Mouse (Mus musculus) CH12.LX (cell line): Measurements from ENCODE around the gene Nefh.

Source experiments
- CHD2 ChIP-seq: IDR thresholded peaks from 2 replicates; pipeline ENCODE4 v1.6.1; 2011; ENCODE audit warnings: low read length, improper control_type of control experiment
- CTCF ChIP-seq, 2 experiments: IDR thresholded peaks in 1 of 2; conservative IDR thresholded peaks in 1 of 2; 2 replicates each; pipeline ENCODE4 v1.5.1; 2011 to 2012; ENCODE audit warnings: low read depth in 2 of 2, low read length in 2 of 2, improper control_type of control experiment in 1 of 2, inconsistent platforms in 1 of 2, mild to moderate bottlenecking in 1 of 2, moderate library complexity in 1 of 2
- E2F4 ChIP-seq: IDR thresholded peaks from 2 replicates; pipeline ENCODE4 v1.6.1; 2011; ENCODE audit warnings: low read depth, low read length, improper control_type of control experiment; ENCODE audit not compliant: insufficient replicate concordance
- ELF1 ChIP-seq: IDR thresholded peaks from 2 replicates; pipeline ENCODE4 v1.6.1; 2014; ENCODE audit warnings: low read depth, mild to moderate bottlenecking, inconsistent platforms, low read length, improper control_type of control experiment
- EP300 ChIP-seq: IDR thresholded peaks from 2 replicates; pipeline ENCODE4 v1.6.1; 2011; ENCODE audit warnings: low read length, improper control_type of control experiment
- ETS1 ChIP-seq: conservative IDR thresholded peaks from 2 replicates; pipeline ENCODE4 v1.6.1; 2012; ENCODE audit warnings: low read depth, mild to moderate bottlenecking, inconsistent platforms, low read length, improper control_type of control experiment, moderate library complexity
- MAX ChIP-seq: IDR thresholded peaks from 2 replicates; pipeline ENCODE4 v1.6.1; 2011; ENCODE audit warnings: low read length, improper control_type of control experiment
- MYC ChIP-seq: IDR thresholded peaks from 2 replicates; pipeline ENCODE4 v1.6.1; 2011; ENCODE audit warnings: low read depth, mild to moderate bottlenecking, improper control_type of control experiment, low read length
- PAX5 ChIP-seq: IDR thresholded peaks from 2 replicates; pipeline ENCODE4 v1.6.1; 2012; ENCODE audit warnings: low read length, inconsistent platforms, mixed read lengths
- POLR2A ChIP-seq: IDR thresholded peaks from 2 replicates; pipeline ENCODE4 v1.6.1; 2011; ENCODE audit warnings: low read depth, mild to moderate bottlenecking, improper control_type of control experiment, low read length
- ZC3H11A ChIP-seq: IDR thresholded peaks from 2 replicates; pipeline ENCODE4 v1.6.1; 2012; ENCODE audit warnings: low read depth, mild to moderate bottlenecking, inconsistent platforms, low read length, improper control_type of control experiment
- ZNF384 ChIP-seq: IDR thresholded peaks from 2 replicates; pipeline ENCODE4 v1.6.1; 2012; ENCODE audit warnings: low read depth, low read length, improper control_type of control experiment, inconsistent platforms

DNA sequence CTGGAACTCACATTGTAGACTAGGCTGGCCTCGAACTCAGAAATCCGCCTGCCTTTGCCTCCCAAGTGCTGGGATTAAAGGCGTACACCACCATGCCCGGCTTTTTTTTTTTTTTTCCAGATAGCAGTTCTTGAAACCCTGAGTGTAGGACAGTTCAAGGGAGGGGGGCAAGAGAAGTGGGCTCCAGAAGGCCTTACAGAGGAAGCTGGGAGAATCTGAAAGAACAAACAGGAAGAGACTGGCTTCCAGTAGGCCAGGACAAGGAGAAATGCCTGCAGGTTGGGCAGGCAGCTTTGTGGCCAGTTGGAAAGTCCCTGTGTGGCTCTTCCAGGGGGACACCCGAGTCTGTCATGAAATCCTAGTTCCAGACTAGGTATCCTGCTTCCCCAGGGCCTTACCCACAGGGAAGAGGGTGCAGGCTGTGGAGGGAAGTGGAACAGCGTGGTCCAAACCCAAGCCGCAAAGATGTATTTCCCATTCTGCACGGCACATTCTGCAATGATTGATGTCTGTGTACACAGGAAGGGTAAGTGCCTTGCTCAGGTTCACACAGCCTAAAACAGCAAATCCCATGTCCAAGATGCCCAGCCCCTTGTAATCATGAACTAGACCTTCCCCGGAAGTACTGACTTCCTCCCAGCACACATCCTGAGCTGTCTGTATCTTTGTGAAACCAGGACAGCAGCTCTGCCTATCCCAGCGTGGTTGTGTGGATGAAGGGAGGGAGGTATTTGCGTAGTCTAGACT is 26.7 kb upstream of the Nefh start:
- TF ChIP-seq ZC3H11A (no peak), ETS1 (no peak), E2F4 (no peak), EP300 (no peak), CTCF (conservative IDR thresholded peaks at IDR 0.05 in 1 of 2, IDR thresholded peaks at IDR 0.05 in 1 of 2; ENCODE audit: low read depth in 2 of 2, low read length in 2 of 2) (no peak), POLR2A (no peak), MAX (no peak), ELF1 (no peak), CHD2 (no peak), ZNF384 (no peak), MYC (no peak), PAX5 (no peak)
